Mouse (Mus musculus): ENCODE measurements around the gene Eif2ak1. TPM values are rescaled to one million over a fixed set of nuclear protein-coding genes. Genes with fewer than 3 reads are reported as not detected.

Gene Eif2ak1
- polyA plus RNA-seq, 1 experiment from 2014 or later: 41.1 TPM

GRCm38 (mm10) chr5:143818461-143818860 is 873 bp downstream of the Eif2ak1 start:
- in situ Hi-C loops (cut with MboI; ENCODE audit: low pct_unique_long_range_greater_than_20kb): no loop called here
- CTCF ChIA-PET: interaction anchor here (0.8 to 1.3 kb wide), 3 partner anchors 12 to 57 kb away, joined by 3 to 4 read pairs (median 3); no protein-coding TSS in a partner anchor
- DNase-seq (ENCODE audit: low read depth, low spot score) (no peak), ATAC-seq (no peak)
- POLR2A ChIA-PET: interaction anchor here (0.7 to 3.3 kb wide), 4 partner anchors 53 to 87 kb away, joined by 4 to 11 read pairs (median 5); partner anchors contain the start of gene Usp42
- H3K27me3 ChIP-seq: no peaks in the 10 kb centered on the region
- TF ChIP-seq CTCF (IDR thresholded peaks at IDR 0.05): no peak

GRCm38 (mm10) chr5:143818949-143819348 is 1.4 kb downstream of the Eif2ak1 start:
- ATAC-seq (no peak), DNase-seq (ENCODE audit: low read depth, low spot score) (no peak)
- no peaks in the 10 kb centered on the region for H3K27me3 ChIP-seq
- TF ChIP-seq CTCF (IDR thresholded peaks at IDR 0.05): no peak
- ChIA-PET CTCF (interaction anchor here (0.8 to 1.1 kb wide), 2 partner anchors 53 to 56 kb away, joined by 3 to 4 read pairs; no protein-coding TSS in a partner anchor), POLR2A (interaction anchor here (0.7 to 3.3 kb wide), 2 partner anchors 53 to 67 kb away, joined by 4 to 11 read pairs; no protein-coding TSS in a partner anchor)
- in situ Hi-C loops (cut with MboI; ENCODE audit: low pct_unique_long_range_greater_than_20kb): no loop called here

GRCm38 (mm10) chr5:143819906-143820660 is 2.5 kb downstream of the Eif2ak1 start:
- ChIA-PET CTCF (interaction anchor here (1.3 to 2.0 kb wide), 3 partner anchors 54 to 97 kb away, joined by 3 to 11 read pairs (median 4); no protein-coding TSS in a partner anchor), POLR2A (interaction anchor here (3.3 kb wide), 1 partner anchor 52 kb away, joined by 11 read pairs; no protein-coding TSS in a partner anchor)
- TF ChIP-seq CTCF (IDR thresholded peaks at IDR 0.05): no peak
- no peak for DNase-seq (ENCODE audit: low read depth, low spot score)
- ATAC-seq: no peak
- in situ Hi-C loops (cut with MboI; ENCODE audit: low pct_unique_long_range_greater_than_20kb): no loop called here
- no peaks in the 10 kb centered on the region for H3K27me3 ChIP-seq

GRCm38 (mm10) chr5:143820820-143821219 is 3.2 kb downstream of the Eif2ak1 start:
- TF ChIP-seq CTCF (IDR thresholded peaks at IDR 0.05): peak; percentile 56
- ATAC-seq (no peak), DNase-seq (ENCODE audit: low read depth, low spot score) (no peak)
- no peaks in the 10 kb centered on the region for H3K27me3 ChIP-seq
- ChIA-PET POLR2A (interaction anchor here (3.3 kb wide), 1 partner anchor 51 kb away, joined by 11 read pairs; no protein-coding TSS in a partner anchor), CTCF (interaction anchor here (0.6 to 2.0 kb wide), 4 partner anchors 53 to 96 kb away, joined by 3 to 11 read pairs (median 4); no protein-coding TSS in a partner anchor)
- in situ Hi-C loops (cut with MboI; ENCODE audit: low pct_unique_long_range_greater_than_20kb): no loop called here

- POLR2A ChIA-PET: interaction anchor here (0.9 to 1.2 kb wide), 2 partner anchors 52 to 54 kb away, joined by 4 to 11 read pairs; partner anchors contain the start of gene Eif2ak1
- in situ Hi-C loops (cut with MboI; ENCODE audit: low pct_unique_long_range_greater_than_20kb): no loop called here
- DNase-seq (ENCODE audit: low read depth, low spot score) (no peak), ATAC-seq (no peak)
- TF ChIP-seq CTCF (IDR thresholded peaks at IDR 0.05): no peak
- no peaks in the 10 kb centered on the region for H3K27me3 ChIP-seq
- CTCF ChIA-PET: interaction anchor here (1.0 to 1.4 kb wide), 2 partner anchors 11 to 53 kb away, joined by 3 to 4 read pairs; no protein-coding TSS in a partner anchor
These were observed 54.1 kb downstream of the Eif2ak1 start for GRCm38 (mm10) chr5:143871547-143872169.

GRCm38 (mm10) chr5:143874571-143874970 is 57.0 kb downstream of the Eif2ak1 start:
- no peak for ATAC-seq
- CTCF ChIA-PET: interaction anchor here (1.0 to 3.0 kb wide), 2 partner anchors 54 to 56 kb away, joined by 3 to 11 read pairs; no protein-coding TSS in a partner anchor
- POLR2A ChIA-PET: no interaction called here

GRCm38 (mm10) chr5:143885274-143885673 is 67.7 kb downstream of the Eif2ak1 start:
- in situ Hi-C loops (cut with MboI; ENCODE audit: low pct_unique_long_range_greater_than_20kb): no loop called here
- ChIA-PET POLR2A (interaction anchor here (1.8 kb wide), 1 partner anchor 23 kb away, joined by 6 read pairs; no protein-coding TSS in a partner anchor), CTCF (interaction anchor here (1.5 kb wide), 1 partner anchor 65 kb away, joined by 4 read pairs; no protein-coding TSS in a partner anchor)
- DNase-seq (ENCODE audit: low read depth, low spot score) (no peak), ATAC-seq (no peak)
- no peaks in the 10 kb centered on the region for H3K27me3 ChIP-seq
- no peak for TF ChIP-seq CTCF (IDR thresholded peaks at IDR 0.05)

More at GRCm38 (mm10) chr5:143874571-143874970, 57.0 kb downstream of the Eif2ak1 start:
- in situ Hi-C loops (cut with MboI; ENCODE audit: low pct_unique_long_range_greater_than_20kb): no loop called here
- TF ChIP-seq CTCF (IDR thresholded peaks at IDR 0.05): no peak
- DNase-seq (ENCODE audit: low read depth, low spot score): no peak
- H3K27me3 ChIP-seq: no peaks in the 10 kb centered on the region

GRCm38 (mm10) chr5:143890741-143891140 is 73.2 kb downstream of the Eif2ak1 start:
- CTCF ChIA-PET: no interaction called here
- no peak for TF ChIP-seq CTCF (IDR thresholded peaks at IDR 0.05)

GRCm38 (mm10) chr5:143892255-143892886 is 74.8 kb downstream of the Eif2ak1 start:
- ChIA-PET CTCF (interaction anchor here (1.6 kb wide), 1 partner anchor 11 kb away, joined by 4 read pairs; no protein-coding TSS in a partner anchor), POLR2A (interaction anchor here (1.3 kb wide), 1 partner anchor 13 kb away, joined by 3 read pairs; no protein-coding TSS in a partner anchor)
- no peak for TF ChIP-seq CTCF (IDR thresholded peaks at IDR 0.05)
- no peaks in the 10 kb centered on the region for H3K27me3 ChIP-seq
- no peak for DNase-seq (ENCODE audit: low read depth, low spot score)
- no peak for ATAC-seq
- in situ Hi-C loops (cut with MboI; ENCODE audit: low pct_unique_long_range_greater_than_20kb): no loop called here

More at GRCm38 (mm10) chr5:143890741-143891140, 73.2 kb downstream of the Eif2ak1 start:
- POLR2A ChIA-PET: interaction anchor here (1.0 kb wide), 1 partner anchor 17 kb away, joined by 4 read pairs; no protein-coding TSS in a partner anchor
- in situ Hi-C loops (cut with MboI; ENCODE audit: low pct_unique_long_range_greater_than_20kb): no loop called here
- no peak for ATAC-seq
- no peaks in the 10 kb centered on the region for H3K27me3 ChIP-seq
- no peak for DNase-seq (ENCODE audit: low read depth, low spot score)
